Mouse (Mus musculus) limb, embryonic 13.5 days (tissue): ENCODE results near the gene Tmem50a. TPM values are rescaled to one million over a fixed set of nuclear protein-coding genes. Genes with fewer than 3 reads are reported as not detected.
A peak's percentile ranks its signal among the peaks of the same experiment; 100 is the strongest.

Experiments used
- ATAC-seq: fragments of 200-750 bp; cut with Nextera tagmentation; 2 replicates; pipeline ENCODE4 v1.8.0; 2017; ENCODE audit warnings: low read depth, moderate number of reproducible peaks, moderate TSS enrichment; ENCODE audit not compliant: low FRiP score
- H3K27ac ChIP-seq: fragments of 300-500 bp; sonication (generic); 2 replicates; pipeline ENCODE4 v1.5.1; 2015; ENCODE audit warnings: inconsistent platforms, mild to moderate bottlenecking, moderate library complexity
- H3K27me3 ChIP-seq: fragments of 300-500 bp; sonication (generic); 2 replicates; pipeline ENCODE4 v1.6.1; 2015; ENCODE audit warnings: mild to moderate bottlenecking, inconsistent platforms
- H3K36me3 ChIP-seq: fragments of 300-500 bp; sonication (generic); 2 replicates; pipeline ENCODE4 v1.6.1; 2015; ENCODE audit warnings: inconsistent platforms, mild to moderate bottlenecking, moderate library complexity
- H3K4me1 ChIP-seq: fragments of 300-500 bp; sonication (generic); 2 replicates; pipeline ENCODE4 v1.6.1; 2015; ENCODE audit warnings: inconsistent platforms
- H3K4me2 ChIP-seq: fragments of 300-500 bp; sonication (generic); replicated peaks from 2 replicates; pipeline ENCODE4 v1.6.1; 2015; ENCODE audit warnings: inconsistent platforms, mild to moderate bottlenecking, moderate library complexity
- H3K4me3 ChIP-seq: fragments of 300-500 bp; sonication (generic); 2 replicates; pipeline ENCODE4 v1.5.1; 2015; ENCODE audit warnings: moderate library complexity, mild to moderate bottlenecking, inconsistent platforms
- H3K9ac ChIP-seq: fragments of 300-500 bp; sonication (generic); 2 replicates; pipeline ENCODE4 v1.6.1; 2015; ENCODE audit warnings: mild to moderate bottlenecking, inconsistent platforms
- H3K9me3 ChIP-seq: fragments of 300-500 bp; sonication (generic); 2 replicates; pipeline ENCODE4 v1.6.1; 2016; ENCODE audit warnings: inconsistent platforms
- WGBS: fragments of 180-500 bp; shearing (Covaris S2); methylation state at CpG from one replicate; pipeline ENCODE4 v1.1.7; 2015; 5-methylcytosine and 5-hydroxymethylcytosine counted together
- polyA plus RNA-seq: library from polyadenylated mRNA; unstranded; fragments of >200 nt; fragmentation: Nextera tagmentation; extraction: Ambion mirVana; gene quantifications from 2 replicates; pipeline ENCODE4 v1.2.1, GENCODE M21; 2015

Gene Tmem50a
- polyA plus RNA-seq, 1 experiment from 2014 or later: 187 TPM

DNA sequence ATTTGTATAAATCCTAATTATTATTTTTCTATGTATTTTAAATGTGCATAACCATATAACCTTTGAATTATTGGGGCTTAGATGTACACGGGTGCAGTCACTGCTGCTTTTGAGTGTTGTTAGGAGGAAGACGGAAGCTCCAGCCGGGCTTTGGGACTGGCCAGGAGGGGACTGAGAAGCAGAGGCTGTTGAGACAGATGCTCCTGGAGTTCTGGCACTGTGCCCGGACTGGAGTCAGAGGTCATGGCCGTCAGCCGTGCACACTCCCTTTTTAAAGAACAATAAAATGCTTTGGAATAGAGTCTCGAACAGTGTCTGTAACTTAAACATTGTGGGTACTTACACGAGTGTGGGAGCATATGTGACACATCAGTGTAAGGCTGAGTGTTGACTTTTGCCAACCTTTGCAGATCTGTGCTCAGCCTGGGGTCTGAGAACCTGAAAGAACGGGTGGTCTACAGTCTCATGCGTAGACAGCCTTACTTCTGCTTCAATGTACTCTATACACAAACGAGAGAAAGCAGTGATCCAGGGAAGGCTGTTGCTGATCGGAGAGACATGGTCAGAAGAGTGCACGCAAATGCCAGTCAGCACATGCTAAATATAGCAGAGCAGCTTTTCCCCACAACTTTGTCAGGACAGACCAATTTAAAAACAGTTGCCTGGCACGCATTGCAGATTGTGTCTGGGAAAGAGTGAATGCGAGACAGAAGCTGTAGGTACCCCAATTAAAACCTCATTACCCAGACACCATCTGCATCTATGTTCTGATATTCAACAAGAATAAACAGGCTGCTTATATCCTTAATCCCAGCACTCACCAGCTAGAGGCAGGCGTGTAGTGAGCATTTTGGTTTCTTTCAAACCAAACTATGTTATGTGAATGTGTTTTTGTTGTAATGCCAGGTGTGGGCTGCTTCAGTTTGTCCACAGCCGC, 22.7 kb upstream of the Tmem50a start:
- ATAC-seq: peak; percentile 44; the same call in 1 of the 2 replicates
- H3K36me3 ChIP-seq: peaks cover 51% of the 10 kb centered on the region
- WGBS: 62% methylated on average over 17 of the region's 17 CpGs

DNA sequence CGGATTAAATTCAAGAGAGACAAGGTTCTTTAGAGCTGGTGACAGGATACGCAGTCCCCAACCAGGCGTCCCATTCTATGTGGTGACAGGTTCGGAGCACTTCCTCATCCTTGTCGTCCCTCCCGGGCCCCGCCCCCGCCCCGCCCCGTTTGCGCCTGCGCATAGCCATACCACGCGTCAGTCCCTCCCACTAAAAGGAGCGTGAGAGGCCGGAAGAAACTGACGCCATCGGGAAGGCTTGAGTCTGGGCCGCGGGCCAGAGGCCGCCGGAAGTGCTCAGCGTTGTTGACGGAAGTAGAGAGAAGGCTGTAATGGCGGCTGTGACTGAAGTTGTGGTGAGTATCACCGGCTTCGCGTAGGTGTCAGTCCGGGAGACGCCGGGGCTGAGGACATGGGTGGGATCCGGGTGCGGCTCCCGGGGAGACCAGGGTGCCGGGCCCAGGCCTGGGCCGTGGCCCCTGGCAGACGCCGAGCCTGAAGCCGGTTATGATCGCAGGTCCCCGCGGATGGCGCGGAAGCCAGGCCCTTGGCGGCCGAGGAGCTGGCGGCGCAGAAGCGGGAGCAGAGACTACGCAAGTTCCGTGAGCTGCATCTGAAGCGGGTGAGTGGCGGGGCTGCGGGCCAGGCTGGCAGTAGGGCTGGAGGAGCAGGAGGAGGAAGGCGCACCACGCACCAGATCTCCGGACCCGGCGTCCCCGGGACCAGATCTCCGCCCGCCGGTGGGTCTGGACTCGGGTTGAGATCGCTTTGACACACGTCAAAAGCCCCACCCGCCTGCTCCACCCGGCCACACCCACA, 16.1 kb upstream of the Tmem50a start, which contains the start of gene Syf2:
Gene Syf2, plus strand, starts transcription at position 215 of the 798 bp plus-strand sequence.
- Histone ChIP-seq H3K4me1 (peaks cover 19% of the 10 kb centered on the region), H3K36me3 (peaks cover 65% of the 10 kb centered on the region), H3K4me3 (peak within 1 kb of the TSS; percentile 98), H3K27ac (peak within 1 kb of the TSS; percentile 55), H3K9me3 (no peaks in the 10 kb centered on the region), H3K27me3 (no peaks in the 10 kb centered on the region), H3K9ac (peak within 1 kb of the TSS; percentile 82), H3K4me2 (peak within 1 kb of the TSS; percentile 91)
- under 1% methylated on average over 68 of the region's 68 CpGs for WGBS
- peak; percentile 97 for ATAC-seq

More for the DNA sequence above, 22.7 kb upstream of the Tmem50a start:
- no peak overlapping the region for H3K4me2 ChIP-seq
- no peaks in the 10 kb centered on the region for H3K4me1 ChIP-seq
- no peak overlapping the region for H3K9ac ChIP-seq
- H3K9me3 ChIP-seq: no peaks in the 10 kb centered on the region
- H3K27me3 ChIP-seq: peaks cover 16% of the 10 kb centered on the region
- no peak overlapping the region for H3K27ac ChIP-seq
- H3K4me3 ChIP-seq: no peak overlapping the region

DNA sequence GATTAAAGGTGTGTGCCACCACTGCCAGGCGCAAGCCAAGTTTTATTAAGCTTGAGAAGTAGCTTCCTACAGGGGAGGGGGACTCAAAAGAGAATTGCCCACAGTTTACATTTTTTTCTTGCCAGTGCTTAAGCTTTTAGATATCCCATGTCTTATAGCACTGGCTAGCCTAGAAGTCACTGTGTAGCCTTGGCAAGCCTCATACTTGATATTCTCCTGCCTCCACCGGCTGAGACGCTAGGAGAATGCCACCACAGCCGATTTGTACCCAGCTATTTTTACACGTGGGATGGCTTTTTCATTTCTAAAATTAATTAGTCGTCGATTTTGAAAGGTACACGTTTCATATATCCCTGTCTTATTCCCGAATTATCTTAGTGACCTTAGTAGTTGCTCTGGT, 15.4 kb upstream of the Tmem50a start:
- peak overlapping the region; percentile 91 for H3K4me2 ChIP-seq
- H3K9me3 ChIP-seq: no peaks in the 10 kb centered on the region
- 0 out of 2 replicates have a peak overlapping the region, but pooled peaks have one; percentile 10 for H3K27ac ChIP-seq
- H3K27me3 ChIP-seq: no peaks in the 10 kb centered on the region
- H3K4me3 ChIP-seq: peak overlapping the region; percentile 98
- WGBS: 30% methylated on average over 9 of the region's 9 CpGs
- peaks cover 65% of the 10 kb centered on the region for H3K36me3 ChIP-seq
- peaks cover 26% of the 10 kb centered on the region for H3K4me1 ChIP-seq
- no peak overlapping the region for H3K9ac ChIP-seq
- ATAC-seq: no peak

DNA sequence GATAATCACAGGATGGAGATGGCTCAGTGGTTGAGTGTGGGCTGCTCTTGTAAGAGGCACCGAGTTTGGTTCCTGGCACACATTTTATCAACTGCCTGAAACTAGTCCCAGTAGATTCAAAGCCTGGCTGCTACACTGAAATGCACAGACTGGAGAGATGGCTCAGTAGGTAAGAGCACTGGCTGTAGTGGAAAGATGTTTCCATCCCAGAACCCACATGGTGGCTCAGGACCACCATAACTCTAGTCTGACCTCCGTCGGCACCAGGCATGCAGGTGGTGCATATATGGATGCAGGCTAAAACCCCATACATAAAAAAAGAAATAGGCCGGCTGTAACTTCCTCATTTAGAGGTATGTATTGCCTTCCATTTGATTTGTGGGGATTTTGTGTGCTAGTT, 14.7 kb upstream of the Tmem50a start:
- H3K9me3 ChIP-seq: no peaks in the 10 kb centered on the region
- 83% methylated on average over 4 of the region's 4 CpGs for WGBS
- ATAC-seq: no peak

DNA sequence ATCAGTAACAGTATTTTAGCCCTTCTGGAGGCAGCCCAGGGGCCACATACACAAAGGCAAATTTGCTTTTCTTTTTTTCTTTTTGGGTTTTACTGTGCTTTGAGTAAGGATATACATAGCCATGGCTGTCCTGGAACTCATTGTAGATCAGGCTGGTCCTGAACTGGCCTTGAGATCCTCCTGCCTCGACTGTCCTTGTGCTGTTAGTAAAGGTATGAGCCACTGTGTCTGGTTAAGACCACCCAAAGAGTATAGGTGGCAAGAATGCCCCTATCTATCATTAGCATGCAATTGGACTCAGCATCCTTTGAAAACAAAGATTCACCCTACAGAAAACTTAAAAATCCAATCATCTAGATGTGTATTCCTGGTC, 13.6 kb upstream of the Tmem50a start:
- Histone ChIP-seq H3K36me3 (peaks cover 48% of the 10 kb centered on the region), H3K9me3 (no peaks in the 10 kb centered on the region)
- no peak for ATAC-seq

More for the DNA sequence above, 14.7 kb upstream of the Tmem50a start:
- no peaks in the 10 kb centered on the region for H3K27me3 ChIP-seq
- peaks cover 28% of the 10 kb centered on the region for H3K4me1 ChIP-seq
- H3K27ac ChIP-seq: no peak overlapping the region
- H3K4me2 ChIP-seq: no peak overlapping the region
- no peak overlapping the region for H3K4me3 ChIP-seq
- H3K36me3 ChIP-seq: peaks cover 59% of the 10 kb centered on the region
- no peak overlapping the region for H3K9ac ChIP-seq

DNA sequence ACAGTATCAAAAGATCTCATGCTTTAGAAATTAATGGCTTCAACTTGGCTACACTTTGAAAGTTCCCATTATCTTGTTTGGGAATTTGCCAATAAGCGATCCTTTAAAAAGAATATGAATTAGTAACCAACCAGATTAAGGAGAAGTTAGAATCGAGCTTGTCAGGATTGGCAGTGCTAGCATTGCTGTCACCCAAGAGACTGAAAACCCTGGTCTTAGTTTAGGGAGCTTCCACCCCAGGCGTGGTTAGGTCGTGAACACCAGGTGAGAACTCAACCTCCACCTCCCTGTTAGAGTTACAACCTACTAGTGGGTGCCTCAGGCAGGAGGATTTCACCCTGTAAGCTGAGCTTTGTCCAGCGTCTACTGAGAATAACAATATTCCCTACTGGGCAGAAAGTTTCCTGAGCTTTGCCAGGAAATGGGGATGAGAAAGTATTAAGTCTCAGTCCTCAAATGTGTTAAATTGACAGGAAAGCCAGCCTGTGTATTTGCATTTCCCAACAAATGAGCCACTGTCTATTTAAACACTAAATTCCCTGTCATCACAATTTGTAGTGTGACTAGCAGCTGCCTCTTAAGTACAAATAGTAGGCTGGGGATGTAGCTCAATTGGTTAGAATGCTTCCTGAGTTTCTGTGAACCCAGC, 13.1 kb upstream of the Tmem50a start:
- H3K27ac ChIP-seq: no peak overlapping the region
- no peak for ATAC-seq
- peaks cover 28% of the 10 kb centered on the region for H3K4me1 ChIP-seq
- no peak overlapping the region for H3K4me2 ChIP-seq
- no peak overlapping the region for H3K9ac ChIP-seq
- H3K27me3 ChIP-seq: no peaks in the 10 kb centered on the region
- WGBS: 71% methylated on average over 5 of the region's 5 CpGs
- peaks cover 43% of the 10 kb centered on the region for H3K36me3 ChIP-seq
- H3K9me3 ChIP-seq: no peaks in the 10 kb centered on the region
- H3K4me3 ChIP-seq: no peak overlapping the region

More for the DNA sequence above, 13.6 kb upstream of the Tmem50a start:
- 93% methylated on average over 1 of the region's 1 CpGs for WGBS
- Histone ChIP-seq H3K4me1 (peaks cover 28% of the 10 kb centered on the region), H3K9ac (no peak overlapping the region), H3K4me2 (no peak overlapping the region), H3K4me3 (no peak overlapping the region), H3K27ac (no peak overlapping the region), H3K27me3 (no peaks in the 10 kb centered on the region)

DNA sequence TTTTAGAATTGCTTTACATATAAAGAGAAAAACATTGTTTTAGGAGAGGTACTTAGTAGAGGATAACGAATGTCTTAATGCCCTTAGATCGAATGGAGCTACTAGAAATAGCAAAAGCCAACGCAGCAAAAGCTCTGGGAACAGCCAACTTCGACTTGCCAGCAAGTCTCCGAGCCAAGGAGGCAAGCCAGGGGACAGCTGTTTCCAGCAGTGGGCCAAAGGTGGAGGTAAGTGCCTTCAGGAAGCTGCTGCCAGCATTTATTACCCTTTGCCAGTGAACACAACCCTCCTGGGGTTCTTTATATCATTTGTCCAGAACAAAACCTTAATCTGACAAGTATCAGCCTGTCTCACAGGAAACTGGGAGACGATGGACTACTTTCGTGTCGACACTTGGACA, 10.4 kb upstream of the Tmem50a start:
- peaks cover 16% of the 10 kb centered on the region for H3K4me1 ChIP-seq
- H3K9me3 ChIP-seq: no peaks in the 10 kb centered on the region
- peak overlapping the region; percentile 62 for H3K9ac ChIP-seq
- no peak overlapping the region for H3K27ac ChIP-seq
- H3K4me2 ChIP-seq: peak overlapping the region; percentile 74
- H3K36me3 ChIP-seq: peaks cover 35% of the 10 kb centered on the region
- H3K4me3 ChIP-seq: peak overlapping the region; percentile 81
- ATAC-seq: no peak
- no peaks in the 10 kb centered on the region for H3K27me3 ChIP-seq
- 73% methylated on average over 8 of the region's 8 CpGs for WGBS

DNA sequence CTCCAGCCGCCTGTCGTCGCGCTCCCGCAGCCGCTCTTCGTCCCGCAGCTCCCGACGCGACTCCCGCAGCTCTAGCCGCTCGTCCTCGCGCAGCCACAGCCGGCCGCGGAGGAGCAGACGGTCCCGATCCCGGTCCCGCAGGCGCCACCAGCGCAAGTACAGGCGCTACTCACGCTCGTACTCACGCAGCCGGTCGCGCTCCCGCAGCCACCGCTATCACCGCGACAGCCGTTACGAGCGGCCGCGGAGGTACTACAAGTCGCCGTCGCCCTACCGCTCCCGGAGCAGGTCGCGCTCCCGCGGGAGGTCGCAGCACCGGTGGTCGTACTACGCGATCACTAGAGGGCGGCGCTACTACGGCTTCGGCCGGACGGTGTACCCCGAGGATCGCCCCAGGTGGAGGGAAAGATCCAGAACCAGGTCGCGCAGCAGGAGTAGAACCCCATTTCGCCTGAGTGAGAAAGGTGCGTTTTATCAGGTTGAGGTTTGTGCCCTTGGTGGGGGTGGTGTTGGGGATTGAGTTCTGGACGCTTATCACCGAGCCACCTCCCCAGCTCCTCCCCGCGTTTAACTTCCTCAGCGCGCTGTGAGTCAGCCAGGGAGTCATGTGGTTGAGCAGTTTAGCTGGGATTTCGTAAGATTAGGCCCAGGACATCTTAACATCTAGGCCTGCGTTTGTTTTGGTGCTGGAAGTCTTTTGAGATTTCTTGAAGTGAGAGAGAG, 9.4 kb upstream of the Tmem50a start:
- Histone ChIP-seq H3K4me2 (peak overlapping the region; percentile 74), H3K9ac (peak overlapping the region; percentile 98), H3K4me3 (peak overlapping the region; percentile 81), H3K36me3 (peaks cover 35% of the 10 kb centered on the region), H3K9me3 (no peaks in the 10 kb centered on the region), H3K4me1 (peaks cover 14% of the 10 kb centered on the region), H3K27ac (peak overlapping the region; percentile 94), H3K27me3 (no peaks in the 10 kb centered on the region)
- under 1% methylated on average over 75 of the region's 75 CpGs for WGBS
- peak; percentile 26 for ATAC-seq

DNA sequence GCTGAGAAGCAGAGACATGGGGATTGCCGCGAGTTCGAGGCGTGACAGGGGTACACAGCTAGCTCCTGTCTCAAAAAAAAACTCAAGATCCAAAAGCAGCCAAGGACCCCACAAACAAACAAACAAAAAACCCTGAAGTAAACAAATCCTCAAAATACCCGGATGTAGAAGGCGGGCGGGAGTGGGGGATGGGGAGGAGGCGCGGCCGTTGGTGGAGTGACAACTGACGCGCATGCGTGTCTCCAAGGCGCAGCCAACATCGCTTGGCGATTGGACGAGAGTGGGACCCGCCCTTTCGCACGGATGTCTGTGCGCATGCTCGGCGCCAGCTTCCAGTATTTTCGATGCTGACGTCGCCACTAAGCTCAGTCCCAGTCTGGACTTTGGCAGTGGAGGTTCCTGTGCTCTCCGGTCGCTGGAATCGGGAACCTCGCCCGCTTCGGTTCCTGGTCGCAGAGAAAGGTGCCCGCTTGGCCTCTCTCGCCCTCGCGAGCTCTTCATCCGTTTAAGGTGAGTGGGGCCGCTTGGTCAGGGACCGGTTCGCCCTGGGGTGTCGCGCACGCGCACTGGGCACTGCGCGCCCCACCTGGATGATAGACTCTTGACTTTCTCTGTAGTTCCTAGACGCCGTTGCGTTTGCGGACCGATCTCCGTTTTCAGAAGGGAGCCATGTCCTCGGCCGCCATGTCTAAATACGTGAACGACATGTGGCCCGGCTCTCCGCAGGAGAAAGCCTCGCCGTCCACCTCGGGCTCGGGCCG, 8.6 kb upstream of the Tmem50a start, which contains the start of gene Rsrp1:
Gene Rsrp1, plus strand, starts transcription at position 335 of the 761 bp plus-strand sequence.
- under 1% methylated on average over 64 of the region's 64 CpGs for WGBS
- peak; percentile 92 for ATAC-seq
- no peaks in the 10 kb centered on the region for H3K27me3 ChIP-seq
- H3K9ac ChIP-seq: peak within 1 kb of the TSS; percentile 98
- H3K4me2 ChIP-seq: peak within 1 kb of the TSS; percentile 74
- H3K4me3 ChIP-seq: peak within 1 kb of the TSS; percentile 81
- H3K9me3 ChIP-seq: no peaks in the 10 kb centered on the region
- H3K27ac ChIP-seq: peak within 1 kb of the TSS; percentile 94
- H3K4me1 ChIP-seq: peaks cover 14% of the 10 kb centered on the region
- peaks cover 33% of the 10 kb centered on the region for H3K36me3 ChIP-seq

DNA sequence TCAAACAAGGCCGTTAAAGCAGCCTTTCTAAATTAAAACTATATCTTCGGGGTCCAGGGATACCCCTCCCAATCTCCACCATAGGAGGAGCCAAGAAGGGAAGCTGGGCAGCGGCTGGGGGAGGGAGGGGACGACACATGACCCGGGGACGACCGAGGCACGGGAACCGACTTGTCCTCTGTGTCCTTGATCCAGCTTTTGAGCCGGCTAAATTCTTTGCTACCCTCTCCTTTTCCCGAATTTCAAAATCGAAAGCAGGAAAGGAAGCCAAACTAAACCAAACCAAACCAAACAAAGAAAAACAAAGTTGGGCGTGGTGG, 8.1 kb upstream of the Tmem50a start:
- H3K36me3 ChIP-seq: peaks cover 27% of the 10 kb centered on the region
- no peaks in the 10 kb centered on the region for H3K9me3 ChIP-seq
- peaks cover 14% of the 10 kb centered on the region for H3K4me1 ChIP-seq
- peak overlapping the region; percentile 82 for H3K27ac ChIP-seq
- 0% methylated on average over 13 of the region's 13 CpGs for WGBS
- peak overlapping the region; percentile 67 for H3K9ac ChIP-seq
- 0 out of 2 replicates have a peak, but pooled peaks have one; percentile 60 for ATAC-seq
- peak overlapping the region; percentile 74 for H3K4me2 ChIP-seq
- H3K4me3 ChIP-seq: peak overlapping the region; percentile 81
- no peaks in the 10 kb centered on the region for H3K27me3 ChIP-seq
